Mouse (Mus musculus): Measurements from ENCODE around the gene Nsa2.

The Nsa2 gene

DNA sequence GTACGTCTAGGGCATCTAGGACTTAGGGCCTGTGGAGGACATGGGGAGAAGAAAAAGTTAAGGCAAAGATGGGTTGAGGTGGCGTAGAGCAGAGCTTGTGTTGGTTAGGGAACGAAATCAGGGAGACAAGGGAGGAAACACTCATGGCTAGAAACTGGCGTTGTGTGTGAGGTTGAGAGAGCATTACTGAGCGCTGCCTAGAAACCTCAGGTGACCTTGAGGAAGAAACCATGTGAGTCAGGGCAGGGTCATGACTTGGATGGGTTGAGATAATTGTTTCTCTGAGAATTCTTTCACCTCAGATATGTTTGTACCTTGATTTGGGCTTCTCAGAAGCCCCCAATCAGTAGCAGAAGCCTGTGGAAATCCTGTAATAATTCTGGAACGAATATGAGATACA, 50.3 kb downstream of the Nsa2 start:
- no peak for DNase-seq (ENCODE audit: low read depth, low spot score)

DNA sequence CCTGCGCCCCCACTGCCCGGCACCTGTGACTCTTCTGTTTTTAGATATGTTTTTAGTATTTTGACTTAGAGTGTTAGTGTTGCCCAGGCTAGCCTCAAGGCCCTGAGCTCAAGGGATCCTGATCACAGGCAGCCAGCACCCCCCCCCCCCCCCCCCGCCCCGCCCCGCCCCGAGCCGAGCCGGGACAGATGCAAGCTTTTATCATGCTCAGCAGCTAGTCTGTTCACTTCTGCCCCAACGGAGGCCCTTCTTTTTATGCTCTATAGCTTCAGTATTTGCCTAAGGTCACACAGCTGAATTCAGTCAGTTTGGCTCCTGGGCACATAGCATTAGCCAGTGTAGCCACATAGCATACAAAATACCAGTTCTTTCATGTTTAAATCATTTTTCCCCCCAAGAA, 51.4 kb downstream of the Nsa2 start:
- no peak for DNase-seq (ENCODE audit: low read depth, low spot score)

DNA sequence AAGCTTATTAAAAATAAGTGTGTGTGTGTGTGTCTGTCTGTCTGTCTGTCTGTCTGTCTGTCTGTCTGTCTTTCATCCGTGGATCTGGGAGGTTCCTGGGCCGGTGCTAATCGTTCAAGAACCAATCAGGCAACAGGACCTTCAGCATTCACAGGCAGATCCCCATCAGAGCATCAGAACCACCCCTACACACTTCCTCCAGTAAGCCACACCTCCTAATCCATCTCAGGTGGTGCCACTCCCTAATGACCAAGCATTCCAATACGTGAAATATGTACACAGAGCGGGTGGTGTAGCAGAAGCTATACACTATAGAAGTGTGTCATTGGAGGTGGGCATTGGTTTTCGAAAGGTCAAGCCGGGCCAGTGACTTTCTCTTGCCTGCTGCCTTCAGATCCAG, 55.3 kb downstream of the Nsa2 start:
- DNase-seq (ENCODE audit: low read depth, low spot score): no peak

DNA sequence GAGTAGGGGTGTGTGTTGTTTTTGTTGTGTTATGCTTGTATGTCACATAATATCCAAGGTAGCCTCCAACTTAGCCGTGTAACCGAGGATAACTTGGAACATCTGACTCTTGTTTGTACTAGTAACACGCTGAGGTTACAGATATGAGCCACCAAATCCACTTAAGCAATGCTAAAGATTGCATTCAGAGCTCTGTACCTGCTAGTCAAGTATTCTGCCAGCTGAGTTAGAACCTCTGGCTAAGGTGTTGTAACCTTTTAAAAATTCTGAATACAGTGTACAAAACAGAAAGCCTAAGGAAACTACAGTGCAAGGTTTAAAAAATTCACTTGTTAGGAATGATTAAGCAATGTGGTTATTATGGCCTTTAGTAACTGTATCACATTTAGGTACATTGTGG, 57.1 kb downstream of the Nsa2 start:
- DNase-seq (ENCODE audit: low read depth, low spot score): no peak

DNA sequence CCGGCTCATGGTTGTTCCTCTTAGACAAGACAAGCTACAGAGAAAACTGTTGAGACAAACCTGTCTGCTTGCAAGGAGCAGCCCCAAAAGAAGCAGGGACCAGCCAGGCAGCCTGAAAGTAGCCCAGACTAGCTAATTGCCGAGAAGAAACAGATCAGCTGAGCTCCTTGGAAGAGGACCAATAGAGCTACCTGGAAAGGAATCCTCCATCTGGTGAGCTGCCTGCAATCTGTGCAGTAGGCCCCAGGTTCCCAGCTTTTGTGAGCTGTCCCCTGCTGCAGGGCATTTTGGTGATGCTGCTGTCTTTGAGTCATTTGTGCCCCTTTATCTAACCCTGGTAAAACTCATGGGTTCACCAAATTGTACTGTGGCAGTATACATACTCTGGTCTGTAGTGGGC, 57.5 kb downstream of the Nsa2 start:
- no peak for DNase-seq (ENCODE audit: low read depth, low spot score)

All from telencephalon, adult 2 months (tissue).